Mouse (Mus musculus): ENCODE data around the gene Coq8b. TPM values are rescaled to one million over a fixed set of nuclear protein-coding genes. Genes with fewer than 3 reads are reported as not detected.

Coq8b gene
- total and polyA plus RNA-seq, 2 experiments, result 11.9 to 35.2 TPM

- Histone ChIP-seq H3K4me3 (ENCODE audit: insufficient read depth, low read depth, low read length) (no peak overlapping the region), H3K36me3 (ENCODE audit: control insufficient read depth, insufficient read depth, low read length) (no peaks in the 10 kb centered on the region), H3K4me1 (ENCODE audit: control insufficient read depth, insufficient read depth, low read length) (no peaks in the 10 kb centered on the region), H3K27ac (replicated peaks; ENCODE audit: insufficient read depth, low read depth, low read length) (no peak overlapping the region), H3K9ac (ENCODE audit: low read depth, low read length) (no peak overlapping the region), H3K79me2 (ENCODE audit: control insufficient read depth, insufficient read depth, low read length) (no peaks in the 10 kb centered on the region), H3K27me3 (ENCODE audit: control insufficient read depth, insufficient read depth, low read length) (no peaks in the 10 kb centered on the region)
- no peak for DNase-seq (ENCODE audit: extremely low read depth, low read depth, low spot score)
- TF ChIP-seq CTCF (IDR thresholded peaks at IDR 0.05; ENCODE audit: low read depth, low read length), result no peak
- no peak for TF ChIP-seq POLR2A (IDR thresholded peaks at IDR 0.05; ENCODE audit: extremely low read depth, insufficient read depth, low read length)
- WGBS, result 93% methylated on average over 12 of the region's 12 CpGs
These were observed 31.9 kb downstream of the Coq8b start for GRCm38 (mm10) chr7:27264761-27265160.

GRCm38 (mm10) chr7:27266515-27267128 is 33.8 kb downstream of the Coq8b start:
- TF ChIP-seq CTCF (IDR thresholded peaks at IDR 0.05; ENCODE audit: low read depth, low read length), result no peak
- no peak for TF ChIP-seq POLR2A (IDR thresholded peaks at IDR 0.05; ENCODE audit: extremely low read depth, insufficient read depth, low read length)
- no peak for DNase-seq (ENCODE audit: extremely low read depth, low read depth, low spot score)
- Histone ChIP-seq H3K27ac (replicated peaks; ENCODE audit: insufficient read depth, low read depth, low read length) (no peak overlapping the region), H3K36me3 (ENCODE audit: control insufficient read depth, insufficient read depth, low read length) (no peaks in the 10 kb centered on the region), H3K4me3 (ENCODE audit: insufficient read depth, low read depth, low read length) (no peak overlapping the region), H3K9ac (ENCODE audit: low read depth, low read length) (no peak overlapping the region), H3K27me3 (ENCODE audit: control insufficient read depth, insufficient read depth, low read length) (no peaks in the 10 kb centered on the region), H3K4me1 (ENCODE audit: control insufficient read depth, insufficient read depth, low read length) (no peaks in the 10 kb centered on the region), H3K79me2 (ENCODE audit: control insufficient read depth, insufficient read depth, low read length) (no peaks in the 10 kb centered on the region)
- WGBS, result 91% methylated on average over 20 of the region's 20 CpGs

- no peak overlapping the region for H3K4me3 ChIP-seq (ENCODE audit: insufficient read depth, low read depth, low read length)
- no peaks in the 10 kb centered on the region for H3K79me2 ChIP-seq (ENCODE audit: control insufficient read depth, insufficient read depth, low read length)
- no peak for DNase-seq (ENCODE audit: extremely low read depth, low read depth, low spot score)
- no peak overlapping the region for H3K27ac ChIP-seq (replicated peaks; ENCODE audit: insufficient read depth, low read depth, low read length)
- no peaks in the 10 kb centered on the region for H3K36me3 ChIP-seq (ENCODE audit: control insufficient read depth, insufficient read depth, low read length)
- 93% methylated on average over 8 of the region's 8 CpGs for WGBS
- H3K27me3 ChIP-seq (ENCODE audit: control insufficient read depth, insufficient read depth, low read length), result no peaks in the 10 kb centered on the region
- H3K4me1 ChIP-seq (ENCODE audit: control insufficient read depth, insufficient read depth, low read length), result no peaks in the 10 kb centered on the region
- no peak overlapping the region for H3K9ac ChIP-seq (ENCODE audit: low read depth, low read length)
- TF ChIP-seq POLR2A (IDR thresholded peaks at IDR 0.05; ENCODE audit: extremely low read depth, insufficient read depth, low read length), result no peak
- TF ChIP-seq CTCF (IDR thresholded peaks at IDR 0.05; ENCODE audit: low read depth, low read length), result peak; percentile 17; the same call in 1 of the 2 replicates
These were observed 38.6 kb downstream of the Coq8b start for GRCm38 (mm10) chr7:27271423-27271822.

- Histone ChIP-seq H3K27ac (replicated peaks; ENCODE audit: insufficient read depth, low read depth, low read length) (no peak overlapping the region), H3K27me3 (ENCODE audit: control insufficient read depth, insufficient read depth, low read length) (no peaks in the 10 kb centered on the region), H3K9ac (ENCODE audit: low read depth, low read length) (no peak overlapping the region), H3K79me2 (ENCODE audit: control insufficient read depth, insufficient read depth, low read length) (no peaks in the 10 kb centered on the region), H3K36me3 (ENCODE audit: control insufficient read depth, insufficient read depth, low read length) (no peaks in the 10 kb centered on the region), H3K4me1 (ENCODE audit: control insufficient read depth, insufficient read depth, low read length) (no peaks in the 10 kb centered on the region), H3K4me3 (ENCODE audit: insufficient read depth, low read depth, low read length) (peak overlapping the region; percentile 6; the same call in 1 of the 2 replicates)
- WGBS, result 65% methylated on average over 32 of the region's 32 CpGs
- peak; percentile 62 for TF ChIP-seq CTCF (IDR thresholded peaks at IDR 0.05; ENCODE audit: low read depth, low read length)
- no peak for TF ChIP-seq POLR2A (IDR thresholded peaks at IDR 0.05; ENCODE audit: extremely low read depth, insufficient read depth, low read length)
- no peak for DNase-seq (ENCODE audit: extremely low read depth, low read depth, low spot score)
These were observed 41.0 kb downstream of the Coq8b start for GRCm38 (mm10) chr7:27273739-27274351.

GRCm38 (mm10) chr7:27274916-27275315 is 42.1 kb downstream of the Coq8b start:
- Histone ChIP-seq H3K27ac (replicated peaks; ENCODE audit: insufficient read depth, low read depth, low read length) (no peak overlapping the region), H3K4me1 (ENCODE audit: control insufficient read depth, insufficient read depth, low read length) (no peaks in the 10 kb centered on the region), H3K9ac (ENCODE audit: low read depth, low read length) (no peak overlapping the region), H3K4me3 (ENCODE audit: insufficient read depth, low read depth, low read length) (no peak overlapping the region), H3K79me2 (ENCODE audit: control insufficient read depth, insufficient read depth, low read length) (no peaks in the 10 kb centered on the region), H3K27me3 (ENCODE audit: control insufficient read depth, insufficient read depth, low read length) (no peaks in the 10 kb centered on the region), H3K36me3 (ENCODE audit: control insufficient read depth, insufficient read depth, low read length) (no peaks in the 10 kb centered on the region)
- WGBS, result 92% methylated on average over 4 of the region's 4 CpGs
- no peak for DNase-seq (ENCODE audit: extremely low read depth, low read depth, low spot score)
- TF ChIP-seq CTCF (IDR thresholded peaks at IDR 0.05; ENCODE audit: low read depth, low read length), result no peak
- no peak for TF ChIP-seq POLR2A (IDR thresholded peaks at IDR 0.05; ENCODE audit: extremely low read depth, insufficient read depth, low read length)

- no peak for DNase-seq (ENCODE audit: extremely low read depth, low read depth, low spot score)
- no peak for TF ChIP-seq POLR2A (IDR thresholded peaks at IDR 0.05; ENCODE audit: extremely low read depth, insufficient read depth, low read length)
- no peak for TF ChIP-seq CTCF (IDR thresholded peaks at IDR 0.05; ENCODE audit: low read depth, low read length)
- Histone ChIP-seq H3K4me1 (ENCODE audit: control insufficient read depth, insufficient read depth, low read length) (no peaks in the 10 kb centered on the region), H3K27ac (replicated peaks; ENCODE audit: insufficient read depth, low read depth, low read length) (no peak overlapping the region), H3K36me3 (ENCODE audit: control insufficient read depth, insufficient read depth, low read length) (no peaks in the 10 kb centered on the region), H3K27me3 (ENCODE audit: control insufficient read depth, insufficient read depth, low read length) (no peaks in the 10 kb centered on the region), H3K4me3 (ENCODE audit: insufficient read depth, low read depth, low read length) (no peak overlapping the region), H3K79me2 (ENCODE audit: control insufficient read depth, insufficient read depth, low read length) (no peaks in the 10 kb centered on the region), H3K9ac (ENCODE audit: low read depth, low read length) (no peak overlapping the region)
- 77% methylated on average over 7 of the region's 7 CpGs for WGBS
These were observed 43.2 kb downstream of the Coq8b start for GRCm38 (mm10) chr7:27276021-27276420.

Data from liver, adult 2 months (tissue).